Mouse (Mus musculus): ENCODE data around the gene Rcor1.

The Rcor1 gene

DNA sequence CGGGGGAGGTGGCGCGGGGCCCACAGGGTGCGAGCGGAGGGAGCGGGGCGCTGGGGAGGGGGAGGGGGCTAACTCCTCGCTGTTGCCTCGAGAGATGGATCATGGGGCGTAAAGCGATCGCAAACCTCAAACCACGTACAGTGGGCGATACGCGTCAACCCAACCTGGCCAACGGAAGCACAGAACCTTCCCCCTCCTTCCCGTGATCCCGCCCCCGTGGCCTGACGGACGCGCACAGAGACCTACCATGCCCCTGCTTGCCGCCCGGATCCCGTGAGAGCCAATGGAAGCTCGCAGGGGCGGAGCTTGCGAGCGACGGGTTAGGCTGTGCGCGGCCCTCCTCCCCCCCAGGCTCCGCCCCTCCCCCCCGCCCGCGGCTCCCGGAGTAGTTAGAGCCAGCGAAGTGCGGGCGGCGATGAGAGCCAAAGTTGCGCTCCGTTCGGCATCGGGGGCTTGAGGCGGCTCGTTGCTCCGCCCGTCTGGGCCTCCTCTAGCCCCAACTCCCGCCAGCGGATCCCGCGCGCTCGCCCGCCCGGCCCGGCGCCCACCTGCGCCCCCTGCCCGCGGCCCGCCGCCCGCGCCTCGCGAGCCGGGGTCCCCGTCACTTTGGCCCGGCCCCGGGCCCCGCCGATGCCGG lies at the start of gene Rcor1:
Gene Rcor1, plus strand, starts transcription at position 376 of the 637 bp plus-strand sequence.
- DNase-seq (ENCODE audit: low spot score), result peak; percentile 98

DNA sequence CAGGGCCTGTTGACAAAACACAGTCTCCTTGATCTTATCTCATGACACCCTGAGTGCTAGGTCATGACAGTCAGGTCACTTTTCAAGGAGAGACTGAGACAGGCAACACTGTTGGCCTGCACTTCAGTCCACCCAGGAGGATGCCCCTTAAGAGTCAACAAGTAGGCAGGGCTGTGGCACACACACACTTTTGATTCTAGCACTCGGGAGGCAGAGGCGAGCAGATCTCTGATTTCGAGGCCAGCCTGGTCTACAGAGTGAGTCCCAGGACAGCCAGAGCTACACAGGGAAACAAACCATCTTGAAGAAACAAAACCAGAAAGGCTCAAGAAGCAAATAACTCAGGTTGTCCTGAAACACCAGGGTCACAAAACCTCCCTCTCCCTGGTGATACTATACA lies 49.7 kb upstream of the Rcor1 start:
- no peak for DNase-seq (ENCODE audit: low spot score)

DNA sequence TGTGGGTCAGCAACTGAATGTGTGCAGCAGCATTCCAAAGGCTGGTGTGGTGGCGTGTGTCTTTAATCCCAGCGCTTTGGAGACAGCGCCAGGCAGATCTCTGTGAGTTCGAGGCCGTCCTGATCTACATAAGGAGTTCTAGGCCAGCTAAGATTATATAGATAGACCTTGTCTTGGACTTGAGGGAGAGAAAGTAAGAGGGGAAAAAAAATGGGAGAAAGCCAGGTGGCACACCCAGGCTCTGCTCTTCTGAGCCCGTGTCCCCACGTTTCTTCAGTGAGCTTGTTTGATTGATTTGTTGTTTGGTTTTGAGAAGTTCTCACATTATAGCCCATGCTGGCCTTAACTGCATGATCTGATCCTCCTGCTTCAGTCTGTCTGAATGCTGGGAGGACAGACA lies 48.7 kb upstream of the Rcor1 start:
- no peak for DNase-seq (ENCODE audit: low spot score)

DNA sequence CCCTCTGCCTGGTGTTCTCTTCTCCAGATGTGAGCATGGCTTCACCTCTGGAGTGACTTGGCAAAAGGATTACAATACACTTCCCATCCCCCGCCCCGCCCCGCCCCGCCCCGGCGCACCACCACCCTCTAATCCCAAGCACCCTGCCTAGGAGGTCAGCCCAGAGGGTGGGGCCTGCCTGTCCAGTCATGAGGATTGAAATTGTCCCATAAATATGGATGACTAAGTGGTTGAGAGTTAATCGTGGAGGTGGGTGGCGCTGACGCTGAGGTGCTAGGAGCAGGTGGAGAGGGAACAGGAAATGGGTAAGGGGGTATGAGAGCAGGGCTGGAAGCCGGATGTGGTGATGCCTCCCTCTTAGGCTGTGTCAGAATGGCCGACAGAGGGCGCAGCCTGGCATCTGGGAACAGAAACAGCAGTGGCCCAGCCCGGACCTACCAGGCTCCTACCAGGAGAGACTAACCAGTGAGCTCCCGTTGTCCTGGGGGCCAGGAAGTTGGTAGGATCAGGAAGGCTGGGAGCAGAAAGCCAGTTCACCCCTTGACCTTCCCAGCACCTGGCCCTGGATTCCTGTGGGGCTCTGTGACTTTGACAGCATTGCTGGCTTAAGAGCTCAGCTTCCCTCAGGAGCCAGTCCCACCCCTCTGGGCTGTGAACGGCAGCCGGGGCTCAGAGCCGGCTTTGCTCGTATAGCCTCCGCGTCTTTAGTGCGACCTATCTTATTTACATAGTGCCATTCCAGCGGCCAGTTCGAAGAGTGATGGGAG lies 47.6 kb upstream of the Rcor1 start:
- DNase-seq (ENCODE audit: low spot score), result peak; percentile 81

DNA sequence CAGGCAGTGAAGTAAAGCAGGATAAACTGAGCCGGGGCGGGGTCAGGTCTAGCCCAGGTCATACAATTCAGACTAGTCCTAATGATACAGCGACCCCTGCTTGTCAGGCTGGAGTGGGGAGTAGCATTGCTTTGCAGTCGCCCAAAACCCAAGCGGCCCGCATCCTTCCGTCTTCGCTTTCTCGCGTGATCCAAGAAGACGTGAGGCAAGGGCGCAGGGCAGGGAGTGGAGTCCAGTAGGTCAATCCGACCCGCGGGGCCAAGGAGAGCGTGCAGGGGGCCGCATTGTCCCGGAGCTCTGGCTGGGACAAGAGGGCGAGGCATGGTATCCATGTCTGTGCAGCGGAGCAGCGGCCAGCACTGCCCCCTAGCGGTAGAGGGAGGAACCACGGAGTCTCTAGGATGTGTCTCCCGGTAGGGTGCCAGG lies 47.0 kb upstream of the Rcor1 start:
- peak; percentile 93 for DNase-seq (ENCODE audit: low spot score)

DNA sequence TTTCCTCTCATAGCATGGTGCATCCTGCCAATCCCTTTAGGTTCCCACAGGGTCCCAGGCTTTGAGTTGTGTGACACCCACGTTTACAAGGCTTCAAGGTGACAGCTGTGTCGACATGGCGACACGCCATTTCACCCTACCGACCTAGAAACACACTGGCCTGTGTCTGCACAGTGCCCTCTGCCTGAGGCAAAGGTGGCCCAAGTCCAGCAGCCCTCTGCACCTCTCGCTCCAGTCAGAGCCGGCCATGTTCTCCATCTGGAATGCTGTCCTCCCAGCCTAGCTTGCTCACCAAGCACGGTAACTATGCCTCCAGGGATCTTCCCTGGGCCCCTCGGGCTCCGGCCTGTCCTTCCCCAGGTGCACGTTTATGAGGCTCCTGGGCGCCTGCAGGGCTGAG lies 46.4 kb upstream of the Rcor1 start:
- no peak for DNase-seq (ENCODE audit: low spot score)

DNA sequence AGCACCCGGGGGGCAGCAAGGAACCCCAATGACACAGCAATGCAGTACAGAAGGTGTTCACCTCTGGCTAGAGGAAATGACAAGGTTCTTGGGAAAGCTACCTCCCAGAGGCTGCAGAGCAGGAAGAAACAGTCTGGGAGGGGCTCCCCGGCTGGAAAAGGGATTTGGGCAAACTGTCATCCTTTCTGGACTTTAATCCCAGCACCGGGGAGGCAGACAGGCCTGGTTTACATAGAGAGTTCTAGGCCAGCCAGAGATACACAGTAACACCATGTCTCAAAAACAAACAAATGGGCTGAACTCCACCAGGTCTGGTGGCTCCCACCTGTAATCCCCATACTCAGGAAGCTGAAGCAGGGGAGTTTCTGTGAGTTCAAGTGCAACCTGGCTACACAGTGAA lies 45.9 kb upstream of the Rcor1 start:
- DNase-seq (ENCODE audit: low spot score), result no peak

DNA sequence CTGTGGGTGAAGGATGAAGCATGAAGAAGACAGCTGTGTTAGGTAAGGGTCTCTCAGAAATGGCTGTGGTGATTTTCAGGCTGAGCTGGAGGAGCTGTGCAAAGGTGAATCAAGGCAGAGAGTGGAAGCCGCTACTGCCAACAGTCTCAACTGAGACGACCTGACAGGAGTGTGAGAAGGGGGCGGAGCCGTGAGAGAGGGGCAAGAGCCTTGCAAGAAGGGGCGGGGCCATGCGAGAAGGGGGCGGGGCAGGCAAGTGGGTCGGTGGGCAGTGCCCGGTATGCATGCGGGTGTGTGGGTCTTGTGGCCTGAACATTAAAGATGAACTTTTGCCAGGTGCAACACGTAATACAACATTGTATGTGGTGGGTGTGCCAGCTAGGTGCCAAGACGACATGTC lies 44.5 kb upstream of the Rcor1 start:
- no peak for DNase-seq (ENCODE audit: low spot score)

DNA sequence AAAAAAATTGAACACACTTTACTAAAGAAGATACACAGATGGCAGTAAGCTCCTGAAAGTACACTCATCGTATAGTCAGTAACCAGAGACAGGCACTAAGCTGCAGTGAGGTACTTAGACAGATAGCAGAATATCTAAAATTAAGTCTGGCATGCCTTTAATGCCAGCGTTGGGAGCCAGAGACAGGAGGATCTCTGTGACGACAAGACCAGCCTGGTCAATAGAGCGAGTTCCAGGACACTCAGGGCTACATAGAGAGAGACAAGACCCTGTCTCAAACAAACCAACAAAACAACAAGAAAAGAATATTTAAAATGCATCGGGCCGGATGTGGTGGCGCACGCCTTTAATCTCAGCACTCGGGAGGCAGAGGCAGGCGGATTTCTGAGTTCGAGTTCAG lies 41.1 kb upstream of the Rcor1 start:
- no peak for DNase-seq (ENCODE audit: low spot score)

DNA sequence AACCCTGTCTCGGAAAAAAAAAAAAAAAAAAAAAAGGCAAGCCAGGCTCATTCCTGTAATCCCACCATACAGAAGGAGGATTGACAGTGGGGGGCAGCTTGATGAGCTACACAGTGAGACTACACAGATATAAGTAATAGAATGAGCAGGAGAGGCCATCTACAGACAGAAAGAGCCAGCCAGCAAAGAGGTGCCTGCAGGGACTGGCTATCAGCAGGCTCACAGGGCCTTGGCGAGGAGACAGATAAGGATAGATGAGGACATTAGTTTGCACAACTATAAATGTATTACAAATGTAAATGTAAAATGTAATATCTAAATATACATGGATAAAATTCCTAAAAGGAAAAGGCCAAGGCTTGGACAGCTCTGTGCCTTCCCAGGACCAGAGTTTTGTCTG lies 39.3 kb upstream of the Rcor1 start:
- no peak for DNase-seq (ENCODE audit: low spot score)

DNA sequence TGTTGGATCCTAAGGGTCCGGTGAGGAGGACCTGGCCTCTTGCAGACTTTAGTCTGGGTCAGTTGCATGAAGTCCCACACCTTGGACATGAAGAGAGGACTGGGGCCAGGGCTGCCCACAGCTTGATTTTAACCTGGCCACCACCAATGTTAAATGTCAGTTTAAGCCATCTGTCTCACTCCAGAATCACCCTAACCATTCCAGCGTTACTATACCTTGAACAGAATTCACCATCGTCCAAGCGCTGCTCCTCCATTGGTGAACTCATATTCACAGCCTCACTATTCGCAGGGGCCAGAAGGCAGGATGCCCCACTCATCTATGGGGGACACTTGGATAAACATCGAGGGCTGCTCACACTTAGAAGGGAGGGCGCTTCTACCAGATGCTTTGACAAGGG lies 38.2 kb upstream of the Rcor1 start:
- no peak for DNase-seq (ENCODE audit: low spot score)

DNA sequence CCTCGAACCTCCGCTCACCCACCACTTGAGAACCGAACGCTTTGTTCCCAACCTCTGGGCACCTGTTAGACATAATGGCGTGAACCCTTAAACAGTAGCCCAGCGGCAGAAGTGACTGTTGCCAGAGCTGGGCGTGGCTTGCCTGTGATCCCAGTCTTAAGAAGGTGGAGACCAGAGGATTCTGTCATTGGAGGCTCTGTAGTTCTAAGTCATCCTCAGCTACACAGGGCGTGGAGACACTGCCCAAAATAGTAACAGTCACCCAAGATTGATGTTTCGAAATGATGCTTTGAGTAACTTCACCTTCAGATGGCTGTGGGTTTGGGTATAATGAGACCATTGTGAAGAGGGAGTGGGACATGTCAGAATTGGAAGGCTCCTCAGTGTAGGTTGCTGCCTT lies 35.0 kb upstream of the Rcor1 start:
- no peak for DNase-seq (ENCODE audit: low spot score)

DNA sequence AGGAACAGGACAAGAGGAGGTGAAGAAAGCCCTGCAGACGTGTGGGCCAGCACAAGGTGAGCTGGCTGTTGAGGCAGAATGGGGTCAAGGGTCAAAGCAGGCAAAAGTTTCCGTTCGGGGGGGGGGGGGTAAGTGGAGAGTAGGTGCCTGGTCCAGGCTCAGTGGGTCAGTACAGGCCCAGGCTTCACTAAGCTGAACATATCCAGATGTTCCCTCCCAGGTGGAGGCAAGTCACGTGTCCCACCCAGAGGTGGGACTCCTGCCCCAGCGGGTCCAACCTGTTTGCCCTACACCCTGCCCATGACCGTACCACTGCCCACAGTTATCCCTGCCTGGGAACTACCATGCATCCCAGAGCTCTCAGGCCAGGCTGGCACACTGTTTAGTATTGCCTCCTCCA lies 33.3 kb upstream of the Rcor1 start:
- DNase-seq (ENCODE audit: low spot score), result no peak

DNA sequence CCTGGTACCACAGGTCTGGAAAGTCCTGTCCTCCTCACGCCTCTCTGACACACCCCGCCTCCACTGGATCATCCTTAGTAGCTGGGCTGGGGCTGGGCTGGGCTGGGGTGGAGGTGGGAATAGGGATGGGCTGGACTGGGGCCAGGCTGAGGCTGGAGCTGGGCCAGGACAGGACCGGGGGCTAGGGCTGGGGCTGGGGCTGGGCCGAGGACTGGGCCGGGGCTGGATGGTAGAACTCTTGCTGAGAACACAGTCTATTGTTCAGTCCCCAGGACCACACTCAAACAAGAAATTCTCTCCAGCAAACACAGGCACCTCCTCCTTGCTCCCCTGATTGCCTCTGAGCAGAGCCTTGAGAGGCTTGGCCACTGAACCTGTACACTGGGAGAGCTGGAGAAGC lies 32.8 kb upstream of the Rcor1 start:
- no peak for DNase-seq (ENCODE audit: low spot score)

DNA sequence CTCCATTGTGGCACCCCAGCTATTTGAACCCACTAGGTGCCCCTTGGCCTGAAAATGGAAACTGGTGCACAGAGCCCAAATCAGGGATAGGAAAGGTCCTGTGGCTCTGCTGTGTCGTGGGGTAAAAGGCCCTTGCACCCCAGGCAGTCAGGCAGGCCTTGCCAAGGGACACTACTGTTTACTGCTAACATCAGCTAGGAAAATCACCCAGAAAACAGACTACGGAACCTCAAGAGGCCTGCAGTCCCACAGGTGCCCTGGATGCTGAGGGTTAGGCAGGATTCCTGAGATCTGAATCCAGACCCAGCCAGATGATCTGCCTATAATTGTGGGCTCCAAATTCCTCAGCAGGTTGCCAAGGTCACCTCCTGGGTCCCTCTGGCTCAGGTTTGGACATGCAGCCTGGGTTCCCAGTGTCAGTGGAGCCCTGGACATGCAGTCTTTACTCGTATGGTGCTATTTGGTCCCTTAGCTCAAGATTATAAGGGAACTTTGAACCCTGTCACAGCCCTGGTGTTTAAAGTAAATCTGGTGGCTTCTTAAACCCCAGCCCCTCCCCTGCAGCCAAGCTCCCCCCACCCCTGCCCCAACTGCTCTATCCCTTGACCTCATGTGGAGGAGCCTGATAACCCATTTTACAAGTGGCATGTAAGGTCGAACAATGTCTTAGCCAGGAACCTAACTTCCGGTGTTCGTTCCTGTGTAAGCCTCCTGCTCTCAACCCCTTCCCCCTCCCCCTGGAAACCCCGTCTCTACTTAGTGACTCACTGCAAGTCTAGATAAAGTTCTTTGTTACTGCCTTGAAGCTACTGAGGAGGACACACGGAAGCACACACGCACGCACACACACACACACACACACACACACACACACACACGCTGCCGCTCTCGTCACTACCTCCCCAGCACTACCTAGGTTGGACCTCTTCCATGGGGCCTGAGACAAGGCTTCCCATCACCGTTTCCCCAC lies 31.7 kb upstream of the Rcor1 start:
- no peak for DNase-seq (ENCODE audit: low spot score)

DNA sequence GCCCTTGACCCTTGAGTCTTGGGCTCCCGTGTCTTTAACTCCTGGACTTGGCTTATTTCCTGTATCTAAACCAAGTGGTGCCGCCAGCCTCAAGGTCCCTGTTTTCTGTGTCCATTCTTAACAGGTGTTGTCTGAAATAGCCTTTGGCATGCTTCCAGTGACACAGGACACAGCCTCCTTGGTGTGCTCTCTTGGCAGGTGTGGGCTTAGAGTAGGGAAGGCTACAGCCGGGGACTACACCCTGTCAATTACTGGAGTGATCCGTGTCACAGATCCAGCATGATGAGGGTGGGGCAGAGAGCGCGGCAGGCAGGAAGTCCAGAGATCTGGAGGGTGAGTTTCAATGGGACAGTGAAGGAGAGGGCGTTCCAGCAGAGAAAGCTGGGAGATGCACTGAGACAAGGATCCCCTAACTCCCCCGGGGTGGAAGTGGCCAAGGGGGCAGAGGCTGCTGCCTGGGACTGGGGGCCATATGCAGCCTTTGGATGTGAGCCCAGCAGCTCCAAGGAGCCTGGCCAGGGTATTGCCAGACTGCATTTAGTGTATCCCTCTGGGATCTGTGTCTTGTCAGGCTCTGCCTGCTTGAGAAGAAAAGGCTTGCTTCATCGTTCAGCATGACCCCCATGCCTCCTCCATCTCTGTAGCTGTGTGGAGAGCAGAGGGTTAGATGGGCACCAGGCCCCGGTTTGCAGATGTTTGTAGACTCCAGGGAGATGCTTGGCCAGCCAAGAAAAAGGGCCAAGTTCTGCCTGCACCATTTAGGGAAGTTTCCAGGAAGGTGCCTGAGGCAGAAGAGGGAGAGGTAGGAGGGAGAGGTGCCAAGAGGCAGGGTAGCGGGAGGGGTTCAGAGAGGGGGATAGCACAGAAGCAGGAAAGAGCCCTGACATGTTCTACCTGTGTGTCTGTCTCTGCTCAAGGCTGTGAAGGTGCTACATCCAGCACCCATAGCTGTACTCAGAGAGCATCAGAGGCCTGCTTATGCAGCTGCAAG lies 30.4 kb upstream of the Rcor1 start:
- DNase-seq (ENCODE audit: low spot score), result no peak

DNA sequence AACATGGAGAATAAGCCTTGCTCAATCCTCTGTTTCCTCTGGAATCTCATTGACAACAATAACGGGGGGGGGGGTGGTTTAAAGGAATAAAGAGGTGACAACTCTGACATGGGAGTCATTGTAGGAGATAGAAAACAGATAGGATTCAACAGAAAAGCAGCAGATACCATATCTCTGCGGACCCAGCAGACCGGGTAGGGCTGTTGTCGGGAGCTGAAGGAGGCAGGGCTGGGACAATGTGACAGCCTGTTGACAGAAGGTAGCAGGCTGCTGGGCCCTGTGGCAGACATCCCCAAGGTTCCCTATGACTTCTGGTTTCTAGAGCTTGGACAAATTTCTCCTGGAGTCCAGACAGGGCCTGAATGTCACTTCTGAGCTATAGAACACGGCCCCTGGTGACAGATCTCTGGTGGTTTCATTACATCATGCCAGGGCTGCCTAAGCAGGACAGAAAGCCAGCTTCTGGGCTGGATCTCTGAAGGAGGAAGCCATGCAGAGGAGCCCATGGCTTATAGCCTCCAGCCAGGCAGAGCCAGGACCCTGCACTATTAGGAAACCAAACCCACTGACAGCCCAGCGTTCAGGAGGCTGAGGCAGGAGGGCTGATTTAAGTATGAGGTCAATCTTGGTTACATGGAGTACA lies 29.4 kb upstream of the Rcor1 start:
- no peak for DNase-seq (ENCODE audit: low spot score)

DNA sequence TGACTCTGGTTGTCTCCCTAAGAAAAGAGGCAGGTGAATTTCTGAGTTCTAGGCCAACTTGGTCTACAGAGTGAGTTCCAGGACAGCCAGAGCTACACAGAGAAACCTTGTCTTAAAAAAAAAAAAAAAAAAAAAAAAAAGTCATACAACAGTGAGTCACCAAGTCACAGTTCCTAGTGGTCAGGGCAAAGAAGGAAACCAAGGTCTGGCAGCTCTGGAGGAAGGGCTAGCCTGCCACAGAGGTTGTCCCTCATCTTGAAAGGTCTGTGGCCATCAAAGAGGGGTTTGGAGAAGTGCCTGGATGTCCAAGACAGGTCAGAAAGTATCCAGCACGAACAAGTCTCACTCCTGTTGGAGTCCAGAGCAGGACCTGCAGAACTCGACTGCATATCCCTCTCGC lies 22.3 kb upstream of the Rcor1 start:
- DNase-seq (ENCODE audit: low spot score), result no peak

DNA sequence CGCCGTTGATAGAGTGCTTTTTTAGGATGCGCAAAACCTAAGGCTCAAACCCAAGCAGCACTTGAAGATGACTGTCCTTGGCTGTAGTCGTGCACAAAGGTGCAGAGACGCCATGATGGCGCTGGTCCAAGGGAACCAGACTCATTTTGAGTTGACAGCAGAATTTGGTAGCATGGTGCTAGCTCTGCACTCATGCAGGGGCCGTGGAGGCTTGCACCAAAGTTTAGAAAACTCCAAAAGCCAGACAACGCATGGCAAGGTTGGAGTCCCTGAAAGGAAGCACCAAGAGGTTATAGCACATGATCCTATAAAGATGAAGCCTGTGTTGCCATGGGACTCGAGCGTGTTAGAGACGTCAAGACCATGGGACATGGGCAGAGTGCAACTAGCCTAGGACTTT lies 21.1 kb upstream of the Rcor1 start:
- no peak for DNase-seq (ENCODE audit: low spot score)

DNA sequence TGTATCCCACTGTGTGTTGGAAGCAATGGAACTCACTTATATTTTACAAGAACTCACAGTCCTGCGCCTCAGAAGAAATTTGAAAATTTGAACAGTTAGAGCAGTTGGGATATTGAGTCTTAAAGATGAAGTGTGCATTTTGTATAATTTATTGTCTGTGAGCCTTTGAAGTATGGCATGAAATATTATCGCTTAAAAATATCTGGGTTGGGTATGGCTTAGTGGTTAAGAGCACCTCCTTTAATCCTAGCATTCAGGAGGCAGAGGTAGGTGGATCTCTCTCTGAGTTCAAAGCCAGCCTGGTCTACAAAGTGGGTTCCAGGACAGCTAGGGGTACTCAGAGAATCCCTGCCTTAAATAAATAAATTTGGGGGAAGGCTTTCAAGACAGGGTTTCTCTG lies 20.1 kb upstream of the Rcor1 start:
- DNase-seq (ENCODE audit: low spot score), result no peak

DNA sequence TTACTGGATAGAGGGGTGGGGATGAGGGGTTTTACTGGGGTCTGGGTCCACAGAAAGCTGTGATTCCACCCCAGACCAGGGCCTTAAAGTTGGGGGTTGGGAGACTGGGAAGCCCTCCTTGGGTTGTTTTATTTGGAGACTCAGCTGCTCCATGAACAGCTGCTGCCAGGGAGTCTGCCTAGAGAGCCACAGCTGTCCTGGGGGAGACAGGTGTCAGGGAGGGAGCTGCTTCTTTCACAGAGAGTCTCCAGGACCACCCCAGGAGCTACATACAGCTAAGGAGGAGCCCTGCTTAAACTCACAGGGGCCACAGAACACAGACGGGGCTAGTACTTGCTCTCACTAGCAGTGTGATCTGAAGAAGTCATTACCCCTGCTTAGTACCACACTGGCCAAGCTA lies 18.0 kb upstream of the Rcor1 start:
- no peak for DNase-seq (ENCODE audit: low spot score)
